12 mouse cellular contexts compared by ENCODE assay signal in the genomic region with DNA sequence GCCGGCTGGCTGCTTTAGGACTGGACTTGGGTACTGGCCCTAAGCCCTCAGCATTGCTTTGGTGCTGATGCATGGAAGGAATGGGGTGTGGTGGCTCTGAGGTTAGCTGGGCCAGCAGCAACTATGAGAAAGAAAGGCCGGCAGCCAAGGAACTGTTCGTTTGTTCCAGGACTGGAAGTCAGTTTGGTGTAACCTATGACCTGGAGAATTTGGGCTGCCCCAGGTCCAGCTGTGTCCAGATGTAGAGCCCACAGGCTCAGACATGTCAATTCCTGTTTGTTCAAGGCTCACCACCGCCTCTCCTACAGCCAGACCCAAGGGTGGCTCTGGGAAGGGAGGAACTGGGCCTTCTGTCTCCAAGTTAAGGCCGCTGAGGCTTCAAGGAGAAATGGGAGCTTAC. TPM values are rescaled to one million over a fixed set of nuclear protein-coding genes. Genes with fewer than 3 reads are reported as not detected.
DNase-seq lines count a peak whose midpoint lies in the region; ATAC-seq and TF ChIP-seq lines count a peak whose summit lies in the region.
"Had no signal": no experiment of that assay in that cellular context is flagged by ENCODE, and none has a peak within 500 bp of the region (broad histone marks: within the 10 kb centered on the region; RNA-seq: fewer than 3 reads in every experiment).

No protein-coding gene starts in this region.

- peak overlapping the region; percentile 93 for H3K27ac ChIP-seq in embryonic fibroblast, embryonic 13.5 days (ENCODE audit: insufficient read depth, low read length)
- peak overlapping the region; percentile 50; the same call in 1 of the 2 replicates for H3K27ac ChIP-seq in kidney, adult 2 months (ENCODE audit: insufficient read depth, low read depth, low read length)
- peak overlapping the region; percentile 65 for H3K27ac ChIP-seq in lung, postnatal 0 days (ENCODE audit: low read length)
- H3K27ac ChIP-seq in embryonic facial prominence, embryonic 10.5 days (replicated peaks), result no peak overlapping the region

- no peak overlapping the region for H3K4me2 ChIP-seq in lung, postnatal 0 days (replicated peaks; ENCODE audit: low read depth, low read length)

- 0 out of 2 replicates have a peak, but pooled peaks have one; percentile 26 for TF ChIP-seq EP300 in lung, postnatal 0 days (IDR thresholded peaks at IDR 0.05)

- TF ChIP-seq CTCF in embryonic fibroblast, embryonic 13.5 days (IDR thresholded peaks at IDR 0.05; ENCODE audit: borderline replicate concordance, insufficient read depth, low read length), result no peak
- no peak for TF ChIP-seq CTCF in kidney, adult 2 months (conservative IDR thresholded peaks at IDR 0.05; ENCODE audit: insufficient read depth, insufficient read length, low read depth, low read length)
- no peak for TF ChIP-seq CTCF in lung, postnatal 0 days (IDR thresholded peaks at IDR 0.05)

- peak; percentile 66 for DNase-seq in Muller cell, postnatal 12 days (ENCODE audit: inconsistent ontology term)
- peak; percentile 62 for DNase-seq in kidney, adult 2 months
- peak; percentile 63 for DNase-seq in lung, postnatal 0 days (ENCODE audit: low spot score)
- DNase-seq in embryonic facial prominence, embryonic 10.5 days (ENCODE audit: low spot score), result no peak
- DNase-seq in cerebellum, adult 11-12 months, result no peak
- DNase-seq in spleen, postnatal 14 days (ENCODE audit: low spot score in 2 of 2), result no peak
- DNase-seq in layer of hippocampus, postnatal 14 days (ENCODE audit: low spot score in 2 of 2), result no peak

- no peaks in the 10 kb centered on the region for H3K36me3 ChIP-seq in kidney, adult 2 months (ENCODE audit: control insufficient read depth, insufficient read depth, low read length)
- no peaks in the 10 kb centered on the region for H3K36me3 ChIP-seq in lung, postnatal 0 days (ENCODE audit: insufficient read depth, low read length)
- H3K36me3 ChIP-seq in embryonic facial prominence, embryonic 10.5 days (replicated peaks), result no peaks in the 10 kb centered on the region

- WGBS in kidney, adult 2 months, result 56% methylated on average over 5 of the region's 5 CpGs
- 50% methylated on average over 5 of the region's 5 CpGs for WGBS in lung, postnatal 0 days
- WGBS in embryonic facial prominence, embryonic 10.5 days, result 74% methylated on average over 5 of the region's 5 CpGs

- no peak overlapping the region for H3K9ac ChIP-seq in lung, postnatal 0 days (replicated peaks; ENCODE audit: low read depth)

- no peaks in the 10 kb centered on the region for H3K27me3 ChIP-seq in kidney, adult 2 months (replicated peaks; ENCODE audit: control insufficient read depth, insufficient read depth, low read length)
- H3K27me3 ChIP-seq in lung, postnatal 0 days (replicated peaks; ENCODE audit: insufficient read depth, low read length), result no peaks in the 10 kb centered on the region
- peaks cover 6% of the 10 kb centered on the region; the same call in 1 of the 2 replicates for H3K27me3 ChIP-seq in embryonic facial prominence, embryonic 10.5 days (replicated peaks; ENCODE audit: low read depth, poor library complexity, severe bottlenecking)

- H3K4me3 ChIP-seq in embryonic fibroblast, embryonic 13.5 days (ENCODE audit: insufficient read depth, low read length), result no peak overlapping the region
- H3K4me3 ChIP-seq in kidney, adult 2 months (ENCODE audit: insufficient read depth, low read depth, low read length), result no peak overlapping the region
- H3K4me3 ChIP-seq in lung, postnatal 0 days (ENCODE audit: low read depth, low read length), result no peak overlapping the region
- H3K4me3 ChIP-seq in embryonic facial prominence, embryonic 10.5 days, result no peak overlapping the region
- H3K4me3 ChIP-seq: megakaryocyte, embryonic 14.5 days had no signal

- TF ChIP-seq POLR2A in embryonic fibroblast, embryonic 13.5 days (IDR thresholded peaks at IDR 0.05; ENCODE audit: low read depth, low read length), result no peak
- TF ChIP-seq POLR2A in kidney, adult 2 months (IDR thresholded peaks at IDR 0.05; ENCODE audit: low read depth, low read length), result no peak

- no peaks in the 10 kb centered on the region for H3K9me3 ChIP-seq in lung, postnatal 0 days (ENCODE audit: low read length)
- no peaks in the 10 kb centered on the region for H3K9me3 ChIP-seq in embryonic facial prominence, embryonic 10.5 days
- H3K9me3 ChIP-seq: megakaryocyte, embryonic 14.5 days had no signal

- H3K4me1 ChIP-seq in embryonic fibroblast, embryonic 13.5 days (ENCODE audit: control insufficient read depth, insufficient read depth, low read length), result peaks cover 10% of the 10 kb centered on the region
- H3K4me1 ChIP-seq in kidney, adult 2 months (ENCODE audit: control insufficient read depth, insufficient read depth, low read length), result peaks cover 8% of the 10 kb centered on the region
- peaks cover 14% of the 10 kb centered on the region for H3K4me1 ChIP-seq in lung, postnatal 0 days (ENCODE audit: insufficient read depth, low read depth, low read length)
- peaks cover 16% of the 10 kb centered on the region for H3K4me1 ChIP-seq in embryonic facial prominence, embryonic 10.5 days

- ATAC-seq in lung, postnatal 0 days, result peak; percentile 21
- ATAC-seq: forebrain, embryonic 14.5 days; hindbrain, embryonic 16.5 days had no signal

RNA-seq across cellular contexts. Expression of a gene that starts 38.3 kb away (rescaled TPM):
- 28.4 and 42.1 TPM in 2 replicates for polyA plus RNA-seq in embryonic fibroblast, embryonic 13.5 days (2011; ENCODE audit: insufficient read length, low read depth, missing spikeins)
- 35.0 and 38.2 TPM in 2 replicates for polyA plus RNA-seq in kidney, adult 2 months (2012; rRNA removed)
- polyA plus RNA-seq in lung, postnatal 0 days (2015; fragmentation: Nextera tagmentation; extraction: Ambion mirVana), result 6.4 and 7.1 TPM in 2 replicates
- 0.74 and 0.91 TPM in 2 replicates for polyA plus RNA-seq in embryonic facial prominence, embryonic 10.5 days (2016; fragmentation: Nextera tagmentation; extraction: Ambion mirVana)
- total RNA-seq in layer of hippocampus, postnatal 14 days (2021), result 10 to 100 TPM in 1 of 2 experiments, 1 to 10 TPM in 1; 4.6 to 10.2 TPM
- total RNA-seq: common myeloid progenitor, adult 5-6 weeks had no signal

RNA-seq across cellular contexts. Expression of a gene that starts 51.7 kb away (rescaled TPM):
- polyA plus RNA-seq in embryonic fibroblast, embryonic 13.5 days (2011; ENCODE audit: insufficient read length, low read depth, missing spikeins), result 4.3 and 7.0 TPM in 2 replicates
- 0.48 and 1.5 TPM in 2 replicates for polyA plus RNA-seq in kidney, adult 2 months (2012; rRNA removed)
- polyA plus RNA-seq in lung, postnatal 0 days (2015; fragmentation: Nextera tagmentation; extraction: Ambion mirVana), result 0.15 and 0.31 TPM in 2 replicates
- polyA plus RNA-seq in embryonic facial prominence, embryonic 10.5 days (2016; fragmentation: Nextera tagmentation; extraction: Ambion mirVana), result 0.38 and 0.79 TPM in 2 replicates
- 1 to 10 TPM in 1 of 2 experiments, under 1 TPM in 1; 0.60 to 1.3 TPM for total RNA-seq in layer of hippocampus, postnatal 14 days (2021)
- total RNA-seq: common myeloid progenitor, adult 5-6 weeks had no signal

Comparison
In these comparisons a context has a peak if more than half of its experiments do, and no peak if none do; other contexts are left out.
1. DNase-seq: peak in Muller cell, postnatal 12 days (single experiment), kidney, adult 2 months (single experiment) and lung, postnatal 0 days (single experiment); none in embryonic facial prominence, embryonic 10.5 days (single experiment), cerebellum, adult 11-12 months (single experiment), spleen, postnatal 14 days (0 of 2) and layer of hippocampus, postnatal 14 days (0 of 2).